Mouse (Mus musculus): ENCODE results near the gene Vmn1r19.
A peak's percentile ranks its signal among the peaks of the same experiment; 100 is the strongest.
"Not testable (repeated sequence)": the region's sequence is repeated elsewhere in the genome, so short reads cannot be mapped to it uniquely, and the experiment has no call there.

Gene Vmn1r19

DNA sequence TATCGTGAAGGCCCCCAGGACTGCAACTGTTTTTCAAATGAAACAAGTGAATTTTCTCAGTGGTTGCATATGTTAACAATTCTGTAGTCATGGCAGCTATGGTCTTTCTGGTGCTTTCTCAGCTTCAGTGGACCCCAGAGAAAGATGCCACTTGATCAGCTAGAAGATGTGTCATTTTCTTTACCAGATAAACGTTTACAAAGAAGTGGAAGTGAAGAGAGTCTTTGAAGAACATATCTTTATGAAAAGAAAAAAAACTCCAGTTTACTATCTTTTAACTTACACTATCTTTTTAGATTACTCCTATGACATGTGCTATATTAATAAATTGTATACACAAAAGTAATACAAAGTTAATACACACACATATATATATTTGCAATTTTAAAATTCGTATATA is at the start of gene Vmn1r19:
Gene Vmn1r19 (plus strand): TSS at position 301 of the 400 bp plus-strand sequence.
- DNase-seq = not testable (repeated sequence)

DNA sequence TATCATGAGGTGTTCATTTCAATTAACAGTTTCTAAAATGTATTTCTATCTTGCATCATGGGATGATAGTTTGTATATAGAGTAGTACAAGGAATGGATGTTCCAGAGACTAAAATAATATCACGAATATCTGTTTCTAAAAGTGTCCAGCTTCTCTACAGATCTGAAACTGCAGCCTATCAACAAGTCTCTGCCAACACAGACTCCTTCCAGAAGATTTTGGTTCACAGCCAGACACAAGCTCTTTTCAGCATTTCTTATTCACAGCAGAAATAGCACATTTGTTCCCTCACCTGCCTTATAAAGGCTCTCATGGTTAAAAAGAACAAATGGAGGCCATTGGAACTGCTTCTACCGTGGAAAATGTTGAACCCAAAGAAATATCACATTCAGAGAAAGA is 46.7 kb upstream of the Vmn1r19 start:
- no peak for DNase-seq

DNA sequence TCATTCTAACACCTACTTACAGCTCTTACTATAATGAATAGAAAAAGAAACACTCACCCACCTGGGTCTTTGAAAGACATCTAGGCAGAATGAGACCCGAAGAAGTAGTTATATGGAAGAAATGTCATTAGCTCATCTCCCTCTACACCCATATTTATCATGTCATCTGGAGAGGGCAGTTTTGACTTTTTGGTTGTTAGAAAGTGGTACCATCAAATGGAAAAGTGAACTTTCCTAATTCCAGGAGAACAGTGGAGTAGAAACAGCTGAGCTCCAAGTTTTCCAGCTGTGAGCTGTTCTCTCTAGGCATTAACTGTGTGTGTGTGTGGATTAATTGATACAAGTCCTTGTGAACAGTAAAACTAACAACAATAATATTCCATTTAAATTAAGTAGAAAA is 40.0 kb upstream of the Vmn1r19 start, which contains the start of gene Vmn1r17:
Gene Vmn1r17 (minus strand): TSS at position 101 of the 400 bp plus-strand sequence.
- no peak for DNase-seq

DNA sequence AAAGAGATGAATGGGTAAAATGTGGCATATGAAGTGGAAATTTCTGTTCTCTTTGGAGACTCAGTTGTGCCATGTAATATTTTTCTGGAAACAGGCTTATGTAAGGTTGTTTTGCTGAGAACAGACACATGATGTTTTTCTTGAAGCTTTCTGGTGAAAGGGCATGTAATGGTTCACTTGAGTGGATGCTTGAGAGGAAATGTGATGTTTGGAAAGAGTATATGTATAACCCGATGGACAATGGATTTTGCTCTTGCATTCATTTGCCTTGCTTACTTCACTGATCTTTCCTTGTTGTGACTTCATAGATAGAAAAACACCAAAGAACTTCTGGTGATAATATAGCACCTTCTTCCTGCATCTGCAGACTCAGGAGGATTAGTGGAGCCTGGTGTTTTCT is 37.7 kb upstream of the Vmn1r19 start:
- DNase-seq = not testable (repeated sequence)

DNA sequence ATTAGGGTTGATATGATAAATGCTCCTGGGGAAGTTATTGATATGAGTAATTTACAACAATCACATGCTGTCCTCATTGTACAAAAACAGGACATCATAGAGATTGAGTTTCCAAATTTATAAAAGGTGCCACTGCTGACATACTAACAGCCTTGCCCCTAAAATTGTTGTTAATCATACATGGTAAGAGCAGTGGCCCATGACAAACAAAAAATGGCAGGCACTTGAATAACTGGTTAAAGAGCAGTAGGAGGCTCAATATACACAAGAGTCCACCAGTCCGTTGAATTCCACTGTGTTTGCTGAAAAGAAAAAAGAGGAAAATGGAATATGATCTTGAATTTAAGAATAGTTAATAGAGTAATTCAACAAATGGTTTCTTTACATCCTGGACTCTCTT is 36.1 kb upstream of the Vmn1r19 start:
- DNase-seq = no peak

DNA sequence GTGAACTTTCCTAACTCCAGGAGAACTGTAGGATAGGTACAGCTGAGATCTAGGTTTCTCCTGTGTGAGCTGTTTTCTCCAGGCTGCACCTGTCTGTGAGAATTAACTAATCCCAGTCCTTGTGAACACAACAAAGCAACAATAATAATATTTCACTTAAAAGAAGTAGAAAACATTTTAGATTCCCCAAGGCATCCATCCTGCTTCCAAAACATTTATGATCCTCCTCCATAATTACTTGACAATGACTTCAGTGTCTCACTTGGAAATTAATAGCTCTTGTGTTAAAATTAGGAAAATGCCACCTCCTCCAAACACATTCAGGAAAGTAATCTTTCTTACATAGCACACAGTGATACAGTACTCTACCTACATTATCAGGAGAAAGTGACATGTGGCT is 7.9 kb upstream of the Vmn1r19 start, which contains the start of gene Vmn1r18:
Gene Vmn1r18 (minus strand): TSS at position 101 of the 400 bp plus-strand sequence.
- DNase-seq = no peak

DNA sequence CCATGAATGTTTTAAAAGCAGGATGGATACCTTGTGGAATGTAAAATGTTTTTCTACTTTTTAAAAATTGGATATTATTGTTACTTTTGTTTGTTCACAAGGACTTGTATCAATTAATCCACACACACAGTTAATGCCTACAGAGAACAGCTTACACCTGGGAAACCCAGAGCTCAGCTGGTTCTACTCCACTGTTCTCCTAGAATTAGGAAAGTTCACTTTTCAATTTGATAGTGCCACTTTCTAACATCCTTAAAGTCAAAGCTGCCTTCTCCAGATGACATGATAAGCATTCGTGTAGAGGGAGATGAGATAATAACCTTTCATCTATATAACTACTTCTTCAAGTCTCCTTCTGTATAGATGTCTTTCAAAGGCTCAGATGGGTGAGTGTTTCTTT is 25.1 kb downstream of the Vmn1r19 start, which contains the start of gene Vmn1r20:
Gene Vmn1r20 (plus strand): TSS at position 301 of the 400 bp plus-strand sequence.
- no peak for DNase-seq

DNA sequence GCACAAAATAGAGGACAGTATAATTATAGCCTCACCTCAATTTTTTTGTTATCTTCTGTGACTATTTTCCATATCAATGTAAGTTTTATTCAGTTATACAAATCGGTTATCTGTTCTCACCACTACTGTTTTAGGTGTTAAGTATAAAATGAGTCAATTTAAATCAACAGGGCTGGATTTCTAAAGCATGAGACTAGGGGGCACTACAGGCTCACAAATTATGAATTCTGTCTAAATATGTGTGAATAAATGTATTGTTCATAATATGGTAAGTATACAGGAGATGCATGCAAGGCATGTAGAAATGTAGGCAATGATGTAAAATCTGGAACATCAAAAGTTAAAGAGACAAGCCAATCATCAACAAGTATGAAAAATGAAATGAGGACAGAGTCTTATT is 27.6 kb downstream of the Vmn1r19 start:
- peak; percentile 18 for DNase-seq
